Mouse (Mus musculus) liver, adult 2 months (tissue): ENCODE measurements around the gene Olfr263. TPM values are rescaled to one million over a fixed set of nuclear protein-coding genes. Genes with fewer than 3 reads are reported as not detected.
"Not testable (repeated sequence)": the region's sequence is repeated elsewhere in the genome, so short reads cannot be mapped to it uniquely, and the experiment has no call there.

Experiments used
- DNase-seq: peaks from one replicate; pipeline ENCODE4 v3.0.0-alpha.2; 2011; ENCODE audit warnings: low read depth, low spot score; ENCODE audit errors: extremely low read depth
- H3K27ac ChIP-seq: fragments of 200-500 bp; replicated peaks from 2 replicates; pipeline ENCODE4 v1.5.1; 2012; ENCODE audit warnings: low read depth, mild to moderate bottlenecking, control low read depth, inconsistent platforms, low read length; ENCODE audit not compliant: insufficient read depth
- H3K27me3 ChIP-seq: fragments of 200-500 bp; 2 replicates; pipeline ENCODE4 v1.6.1; 2012; ENCODE audit warnings: mild to moderate bottlenecking, moderate library complexity, low read length, inconsistent platforms; ENCODE audit not compliant: control insufficient read depth, insufficient read depth
- H3K36me3 ChIP-seq: fragments of 200-500 bp; 2 replicates; pipeline ENCODE4 v1.6.1; 2012; ENCODE audit warnings: low read length, inconsistent platforms; ENCODE audit not compliant: control insufficient read depth, insufficient read depth
- H3K4me1 ChIP-seq: fragments of 200-500 bp; 2 replicates; pipeline ENCODE4 v1.6.1; 2011; ENCODE audit warnings: low read length; ENCODE audit not compliant: control insufficient read depth, insufficient read depth
- H3K4me3 ChIP-seq: fragments of 200-500 bp; 2 replicates; pipeline ENCODE4 v1.5.1; 2011; ENCODE audit warnings: low read depth, mild to moderate bottlenecking, control low read depth, low read length, moderate library complexity; ENCODE audit not compliant: insufficient read depth
- H3K79me2 ChIP-seq: fragments of 200-500 bp; 2 replicates; pipeline ENCODE4 v1.6.1; 2012; ENCODE audit warnings: inconsistent platforms, mild to moderate bottlenecking, low read length, moderate library complexity; ENCODE audit not compliant: control insufficient read depth, insufficient read depth
- H3K9ac ChIP-seq: fragments of 200-500 bp; 2 replicates; pipeline ENCODE4 v1.6.1; 2012; ENCODE audit warnings: low read depth, mild to moderate bottlenecking, control low read depth, inconsistent platforms, low read length
- CTCF ChIP-seq: fragments of 200-500 bp; IDR thresholded peaks from 2 replicates; pipeline ENCODE4 v1.5.1; 2011; ENCODE audit warnings: low read depth, low read length, control low read depth
- POLR2A ChIP-seq: fragments of 200-500 bp; IDR thresholded peaks from 2 replicates; pipeline ENCODE4 v1.6.1; 2011; ENCODE audit warnings: low read length, control low read depth; ENCODE audit not compliant: insufficient read depth; ENCODE audit errors: extremely low read depth
- WGBS: fragments of 180-500 bp; shearing (Covaris S2); methylation state at CpG from one replicate; pipeline ENCODE4 v1.1.7; 2018; 5-methylcytosine and 5-hydroxymethylcytosine counted together
- polyA plus RNA-seq: library from polyadenylated mRNA; depleted of rRNA; stranded (reverse); fragments of >200 nt; gene quantifications from 2 replicates; pipeline ENCODE4 v1.2.3, GENCODE M21; 2012; rRNA removed
- total RNA-seq: library from RNA; depleted of rRNA; stranded (reverse); fragments of >200 nt; gene quantifications from 2 replicates; pipeline ENCODE4 v1.2.3, GENCODE M21; 2014; rRNA removed

The Olfr263 gene
- total RNA-seq (not detected in 2 replicates), polyA plus RNA-seq (not detected in 2 replicates)

- not testable (repeated sequence) for H3K27me3 ChIP-seq, H3K36me3 ChIP-seq, H3K79me2 ChIP-seq, H3K27ac ChIP-seq, H3K4me3 ChIP-seq, DNase-seq, H3K9ac ChIP-seq, H3K4me1 ChIP-seq
- 81% methylated on average over 3 of the region's 3 CpGs for WGBS
These were observed at the start of gene Olfr263 for GRCm38 (mm10) chr13:21129339-21129738. TSS of gene Olfr263 (plus strand) at chr13:21129639.

DNA sequence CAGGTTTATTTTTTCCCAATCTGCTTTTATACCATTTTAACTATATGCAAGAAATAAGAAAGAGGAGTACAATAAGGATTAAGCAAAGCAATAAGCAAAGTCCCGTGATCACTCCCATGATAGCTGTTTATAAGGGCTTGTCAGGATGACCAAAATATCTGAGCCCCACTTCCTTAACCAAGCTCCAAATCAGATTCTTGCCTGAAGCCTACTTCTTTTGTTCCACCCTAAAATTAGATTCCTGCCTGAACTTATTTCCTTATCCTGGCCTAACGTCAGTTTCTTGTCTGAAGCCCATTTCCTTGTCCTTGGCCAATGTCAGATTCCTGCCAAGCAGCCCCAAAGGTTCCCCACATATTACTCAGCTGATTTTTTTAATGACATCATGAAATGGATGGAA, 46.8 kb upstream of the Olfr263 start:
- Histone ChIP-seq H3K4me1 (no peaks in the 10 kb centered on the region), H3K27ac (no peak overlapping the region), H3K36me3 (no peaks in the 10 kb centered on the region), H3K27me3 (no peaks in the 10 kb centered on the region), H3K9ac (no peak overlapping the region), H3K79me2 (no peaks in the 10 kb centered on the region), H3K4me3 (no peak overlapping the region)
- no peak for DNase-seq
- no peak for TF ChIP-seq POLR2A
- TF ChIP-seq CTCF, result no peak
- 70% methylated on average over 2 of the region's 2 CpGs for WGBS

GRCm38 (mm10) chr13:21109759-21110158, 19.7 kb upstream of the Olfr263 start:
- WGBS, result 90% methylated on average over 3 of the region's 3 CpGs

GRCm38 (mm10) chr13:21110441-21110840, 19.0 kb upstream of the Olfr263 start:
- Histone ChIP-seq H3K36me3 (no peaks in the 10 kb centered on the region), H3K27ac (no peak overlapping the region), H3K9ac (no peak overlapping the region), H3K79me2 (no peaks in the 10 kb centered on the region), H3K27me3 (no peaks in the 10 kb centered on the region), H3K4me1 (no peaks in the 10 kb centered on the region), H3K4me3 (no peak overlapping the region)
- DNase-seq, result no peak
- TF ChIP-seq POLR2A (no peak), CTCF (no peak)
- WGBS, result 91% methylated on average over 6 of the region's 6 CpGs

More at GRCm38 (mm10) chr13:21109759-21110158, 19.7 kb upstream of the Olfr263 start:
- Histone ChIP-seq H3K27ac (no peak overlapping the region), H3K4me3 (no peak overlapping the region), H3K9ac (no peak overlapping the region), H3K27me3 (no peaks in the 10 kb centered on the region), H3K36me3 (no peaks in the 10 kb centered on the region), H3K79me2 (no peaks in the 10 kb centered on the region), H3K4me1 (no peaks in the 10 kb centered on the region)
- TF ChIP-seq POLR2A, result no peak
- no peak for TF ChIP-seq CTCF
- DNase-seq, result no peak

DNA sequence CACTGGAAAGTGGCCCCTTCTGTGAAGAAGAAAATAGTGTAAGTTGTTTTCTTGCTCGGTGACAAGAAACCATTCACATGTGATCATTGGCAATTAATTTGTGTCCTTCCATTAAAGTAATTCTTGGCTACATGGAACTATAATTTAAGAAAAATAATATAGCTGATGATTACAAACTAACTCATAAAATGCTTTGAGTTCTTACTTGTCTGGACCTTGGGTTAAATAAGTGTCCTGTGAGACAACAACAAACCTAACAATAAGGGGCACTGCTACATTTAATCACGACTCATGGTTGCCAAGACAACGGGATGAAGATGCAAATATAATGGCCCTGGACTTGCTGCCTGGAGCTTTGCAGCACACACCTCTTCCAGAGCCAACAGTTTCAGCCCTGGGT, 18.3 kb upstream of the Olfr263 start, which contains the start of gene Olfr1369-ps1:
TSS of gene Olfr1369-ps1 (plus strand) at position 301 of the 400 bp plus-strand sequence.
- DNase-seq, H3K4me1 ChIP-seq, H3K79me2 ChIP-seq, H3K27me3 ChIP-seq, H3K36me3 ChIP-seq, H3K27ac ChIP-seq, H3K9ac ChIP-seq, H3K4me3 ChIP-seq: not testable (repeated sequence)
- WGBS, result 71% methylated on average over 3 of the region's 3 CpGs

- Histone ChIP-seq H3K9ac (no peak overlapping the region), H3K27me3 (no peaks in the 10 kb centered on the region), H3K27ac (no peak overlapping the region), H3K79me2 (no peaks in the 10 kb centered on the region), H3K4me1 (no peaks in the 10 kb centered on the region), H3K4me3 (no peak overlapping the region), H3K36me3 (no peaks in the 10 kb centered on the region)
- TF ChIP-seq POLR2A, result no peak
- no peak for TF ChIP-seq CTCF
- WGBS, result 68% methylated on average over 4 of the region's 4 CpGs
- no peak for DNase-seq
These were observed 15.3 kb upstream of the Olfr263 start for GRCm38 (mm10) chr13:21114121-21114520.
